Mouse (Mus musculus) liver, postnatal 0 days (tissue): ENCODE measurements around the gene Slc35b4.

Experiments
- CTCF ChIP-seq: sonication (generic); IDR thresholded peaks from 2 replicates; pipeline ENCODE4 v1.5.1; 2016; ENCODE audit warnings: antibody characterized with exemption, low read depth
- EP300 ChIP-seq: IDR thresholded peaks from 2 replicates; pipeline ENCODE4 v1.6.1; 2016; ENCODE audit warnings: antibody characterized with exemption, low read depth, mild to moderate bottlenecking

- TF ChIP-seq CTCF (no peak), EP300 (no peak)
Measured at GRCm38 (mm10) chr6:34173251-34173650, 3.7 kb downstream of the Slc35b4 start.
